Mouse (Mus musculus) myocyte (in vitro differentiated cells): ENCODE results near the gene Kcnn3.

Source experiments
- E2F4 ChIP-seq: IDR thresholded peaks from one replicate; pipeline ENCODE4 v1.6.1; 2011; ENCODE audit warnings: mild to moderate bottlenecking, control low read depth, moderate library complexity; ENCODE audit not compliant: insufficient read depth
- MYOG ChIP-seq, 3 experiments: IDR thresholded peaks; one replicate each; pipeline ENCODE4 v1.6.1; 2011; ENCODE audit warnings: control low read depth in 2 of 3, low read depth in 2 of 3, mild to moderate bottlenecking in 2 of 3; ENCODE audit not compliant: insufficient read length in 2 of 3, control insufficient read depth in 1 of 3, insufficient read depth in 1 of 3
- POLR2AphosphoS2 ChIP-seq: IDR thresholded peaks from one replicate; pipeline ENCODE4 v1.6.1; 2011; ENCODE audit warnings: low read depth, control low read depth; ENCODE audit not compliant: insufficient read length

GRCm38 (mm10) chr3:89561386-89561785 is 41.4 kb downstream of the Kcnn3 start:
- TF ChIP-seq E2F4 (no peak), MYOG (IDR thresholded peaks at IDR 0.05; ENCODE audit: control insufficient read depth in 1 of 3, insufficient read depth in 1 of 3, insufficient read length in 2 of 3, low read depth in 2 of 3) (no peak), POLR2AphosphoS2 (no peak)
